Mouse (Mus musculus): Measurements from ENCODE around the gene Papolg.
"Not testable (repeated sequence)": the region's sequence is repeated elsewhere in the genome, so short reads cannot be mapped to it uniquely, and the experiment has no call there.

DNA sequence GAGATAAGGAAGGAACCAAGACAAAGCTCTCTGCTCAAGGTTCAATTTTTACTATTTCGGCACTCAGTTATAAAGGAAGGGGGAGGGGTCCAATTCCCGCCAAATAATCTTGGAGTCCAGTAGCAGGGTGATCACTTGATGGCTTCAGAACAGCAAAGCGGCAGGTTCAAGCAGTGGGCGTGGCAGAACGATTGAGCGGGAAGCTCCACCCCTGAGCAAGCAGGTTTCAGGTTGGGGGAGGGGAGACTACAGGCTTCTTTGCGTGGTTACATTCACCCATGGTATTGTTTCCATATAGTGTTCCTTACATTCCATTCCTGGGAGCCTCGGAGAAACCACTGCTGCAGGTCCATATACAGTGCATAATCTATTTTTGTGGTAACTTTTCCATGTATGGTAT lies 33.1 kb upstream of the Papolg start:
- TF ChIP-seq EP300, CTCF (IDR thresholded peaks at IDR 0.05): not testable (repeated sequence)
